Mouse (Mus musculus): ENCODE data around the gene Fras1.

GRCm38 (mm10) chr5:96722690-96723089, 348.9 kb downstream of the Fras1 start:
- TF ChIP-seq CTCF (IDR thresholded peaks at IDR 0.05; ENCODE audit: control insufficient read depth, insufficient read depth, insufficient replicate concordance, low read depth, low read length) (no peak), POLR2A (IDR thresholded peaks at IDR 0.05; ENCODE audit: control insufficient read depth, low read depth, low read length) (no peak)

Measured in testis, adult 2 months (tissue).